Mouse (Mus musculus): ENCODE results near the gene Snf8. TPM values are rescaled to one million over a fixed set of nuclear protein-coding genes. Genes with fewer than 3 reads are reported as not detected.

Gene Snf8
- total and polyA plus RNA-seq, 2 experiments from 2014 or later, result 23.2 to 114 TPM

DNA sequence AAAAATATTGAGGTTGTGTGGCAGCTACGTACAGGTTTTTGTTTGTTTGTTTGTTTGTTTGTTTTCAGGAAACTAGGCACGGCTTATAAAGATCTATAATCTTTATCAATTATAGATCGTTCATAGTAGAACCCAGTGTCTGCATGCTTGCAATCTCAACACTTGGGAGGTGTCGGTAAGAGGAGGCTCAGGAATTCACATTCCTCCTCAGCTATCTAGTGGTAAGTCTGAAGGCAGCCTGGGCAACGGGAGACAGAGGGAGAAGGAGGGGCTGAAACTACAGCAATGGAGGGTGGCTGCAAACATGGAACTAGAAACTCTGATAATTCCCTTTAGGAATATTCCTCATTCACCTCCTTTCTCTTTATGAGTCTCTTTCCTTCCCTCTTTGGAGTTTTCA is 19.3 kb upstream of the Snf8 start:
- Histone ChIP-seq H3K4me2 (ENCODE audit: low read depth, low read length, poor library complexity, severe bottlenecking) (no peak overlapping the region), H3K27me3 (ENCODE audit: insufficient read depth, low read length) (no peaks in the 10 kb centered on the region; the same call in 1 of the 2 replicates), H3K4me3 (ENCODE audit: low read depth, low read length) (no peak overlapping the region), H3K27ac (ENCODE audit: low read depth, low read length) (no peak overlapping the region), H3K9ac (replicated peaks; ENCODE audit: low read length, poor library complexity, severe bottlenecking) (no peak overlapping the region), H3K9me3 (ENCODE audit: low read length) (no peaks in the 10 kb centered on the region), H3K4me1 (ENCODE audit: insufficient read depth, low read length) (no peaks in the 10 kb centered on the region), H3K36me3 (ENCODE audit: insufficient read depth, low read length) (no peaks in the 10 kb centered on the region)
- no peak for TF ChIP-seq CTCF (IDR thresholded peaks at IDR 0.05)
- no peak for DNase-seq (ENCODE audit: low spot score)
- WGBS, result 55% methylated on average over 5 of the region's 5 CpGs
- no peak for ATAC-seq (ENCODE audit: low FRiP score)

DNA sequence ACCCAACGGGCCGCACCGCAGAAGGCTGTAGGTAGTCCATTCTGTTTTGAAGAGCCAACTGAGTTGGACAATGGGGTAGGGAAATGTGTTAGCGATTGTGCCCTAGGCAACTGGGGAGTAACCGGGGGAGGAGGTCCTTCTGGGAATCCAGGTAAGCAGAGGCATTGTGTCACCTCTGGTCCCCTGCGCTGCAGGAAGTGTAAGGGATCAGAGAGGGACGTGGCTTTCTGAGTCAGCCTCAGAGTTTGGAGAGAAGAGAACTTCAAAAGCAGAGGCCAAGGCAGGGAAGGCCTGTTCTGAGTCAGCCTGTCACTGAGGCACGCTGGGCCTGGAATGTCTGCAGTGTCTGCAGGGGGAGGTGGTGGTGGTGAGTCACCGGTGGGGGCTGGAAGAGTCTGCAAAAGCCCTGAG is 16.7 kb upstream of the Snf8 start:
- ATAC-seq (ENCODE audit: low FRiP score) (no peak), DNase-seq (ENCODE audit: low spot score) (no peak)
- no peaks in the 10 kb centered on the region for H3K36me3 ChIP-seq (ENCODE audit: insufficient read depth, low read length)
- WGBS, result 18% methylated on average over 9 of the region's 9 CpGs
- no peak overlapping the region for H3K27ac ChIP-seq (ENCODE audit: low read depth, low read length)
- no peaks in the 10 kb centered on the region for H3K4me1 ChIP-seq (ENCODE audit: insufficient read depth, low read length)
- H3K27me3 ChIP-seq (ENCODE audit: insufficient read depth, low read length), result no peaks in the 10 kb centered on the region
- H3K4me3 ChIP-seq (ENCODE audit: low read depth, low read length), result no peak overlapping the region
- H3K4me2 ChIP-seq (ENCODE audit: low read depth, low read length, poor library complexity, severe bottlenecking), result no peak overlapping the region
- H3K9me3 ChIP-seq (ENCODE audit: low read length), result no peaks in the 10 kb centered on the region
- H3K9ac ChIP-seq (replicated peaks; ENCODE audit: low read length, poor library complexity, severe bottlenecking), result no peak overlapping the region
- no peak for TF ChIP-seq CTCF (IDR thresholded peaks at IDR 0.05)

DNA sequence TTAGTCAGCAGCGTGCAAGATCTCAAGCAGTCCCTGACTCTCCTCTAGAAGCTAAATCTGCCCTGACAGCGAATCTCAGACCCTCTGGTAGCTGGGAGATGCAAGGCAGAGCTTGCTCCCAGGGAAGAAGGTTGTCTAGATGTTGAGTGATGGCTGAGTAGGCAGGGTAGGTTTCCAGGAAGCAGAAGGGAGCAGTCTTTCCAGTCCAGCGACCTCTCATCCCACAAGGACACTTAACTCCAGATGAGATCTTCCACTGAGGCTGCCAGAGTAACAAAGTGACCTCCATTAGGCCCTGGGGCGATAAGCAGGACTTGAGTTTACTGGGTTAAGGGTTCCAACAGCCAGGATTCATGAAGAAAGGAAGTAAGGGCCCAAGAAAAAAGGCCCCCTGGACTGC is 14.1 kb upstream of the Snf8 start:
- no peak for TF ChIP-seq CTCF (IDR thresholded peaks at IDR 0.05)
- DNase-seq (ENCODE audit: low spot score) (no peak), ATAC-seq (ENCODE audit: low FRiP score) (no peak)
- Histone ChIP-seq H3K4me2 (ENCODE audit: low read depth, low read length, poor library complexity, severe bottlenecking) (no peak overlapping the region), H3K27ac (ENCODE audit: low read depth, low read length) (no peak overlapping the region), H3K27me3 (ENCODE audit: insufficient read depth, low read length) (no peaks in the 10 kb centered on the region), H3K9ac (replicated peaks; ENCODE audit: low read length, poor library complexity, severe bottlenecking) (no peak overlapping the region), H3K9me3 (ENCODE audit: low read length) (no peaks in the 10 kb centered on the region), H3K4me3 (ENCODE audit: low read depth, low read length) (no peak overlapping the region), H3K4me1 (ENCODE audit: insufficient read depth, low read length) (no peaks in the 10 kb centered on the region), H3K36me3 (ENCODE audit: insufficient read depth, low read length) (no peaks in the 10 kb centered on the region)
- 72% methylated on average over 4 of the region's 4 CpGs for WGBS

DNA sequence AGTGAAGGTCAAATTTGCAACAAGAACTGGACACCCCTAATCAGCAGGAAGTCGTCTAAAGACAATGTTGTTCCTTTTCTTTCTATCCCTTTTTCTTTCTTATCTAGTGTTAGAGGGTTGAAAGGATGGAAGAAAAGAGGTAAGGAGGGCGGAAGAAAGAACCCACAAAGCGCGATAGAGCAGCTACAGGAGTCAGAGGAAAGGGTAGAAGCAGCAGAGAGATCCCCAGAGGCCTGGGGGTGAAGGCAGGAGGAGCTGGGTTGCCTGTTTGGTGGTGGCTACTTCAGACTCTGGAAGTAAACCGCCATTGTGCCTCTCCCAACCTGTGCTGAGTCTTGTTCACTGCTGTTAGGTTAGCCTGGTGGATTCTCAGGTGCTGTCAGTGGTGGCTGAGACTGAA is 6.6 kb upstream of the Snf8 start:
- no peak overlapping the region for H3K27ac ChIP-seq (ENCODE audit: low read depth, low read length)
- H3K4me1 ChIP-seq (ENCODE audit: insufficient read depth, low read length), result no peaks in the 10 kb centered on the region
- 60% methylated on average over 5 of the region's 5 CpGs for WGBS
- H3K4me3 ChIP-seq (ENCODE audit: low read depth, low read length), result no peak overlapping the region
- TF ChIP-seq CTCF (IDR thresholded peaks at IDR 0.05), result no peak
- DNase-seq (ENCODE audit: low spot score), result no peak
- H3K27me3 ChIP-seq (ENCODE audit: insufficient read depth, low read length), result peaks cover 7% of the 10 kb centered on the region; the same call in 1 of the 2 replicates
- no peaks in the 10 kb centered on the region for H3K36me3 ChIP-seq (ENCODE audit: insufficient read depth, low read length)
- no peak for ATAC-seq (ENCODE audit: low FRiP score)
- H3K4me2 ChIP-seq (ENCODE audit: low read depth, low read length, poor library complexity, severe bottlenecking), result no peak overlapping the region
- H3K9ac ChIP-seq (replicated peaks; ENCODE audit: low read length, poor library complexity, severe bottlenecking), result no peak overlapping the region
- H3K9me3 ChIP-seq (ENCODE audit: low read length), result no peaks in the 10 kb centered on the region

DNA sequence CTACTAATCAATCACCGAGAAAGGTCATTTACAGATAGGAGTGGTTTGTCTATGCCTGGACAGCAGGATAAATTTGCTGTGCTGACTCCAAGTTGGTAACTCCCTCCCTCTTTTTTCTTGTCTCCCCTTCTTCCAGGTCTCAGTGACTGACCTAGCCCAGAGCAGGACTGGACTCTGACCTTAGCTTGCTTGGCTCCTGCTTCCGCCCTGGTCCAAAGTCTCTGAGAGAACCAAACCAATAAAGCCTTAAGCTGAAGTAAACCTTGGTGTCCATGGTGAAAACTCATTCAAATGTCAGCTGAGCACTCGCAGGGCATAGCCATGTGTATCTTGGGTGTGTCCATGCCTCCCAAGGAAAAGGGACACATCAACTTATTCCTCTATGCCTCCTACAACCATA is 4.1 kb upstream of the Snf8 start:
- DNase-seq (ENCODE audit: low spot score), result no peak
- Histone ChIP-seq H3K4me1 (ENCODE audit: insufficient read depth, low read length) (no peaks in the 10 kb centered on the region), H3K4me2 (ENCODE audit: low read depth, low read length, poor library complexity, severe bottlenecking) (no peak overlapping the region), H3K36me3 (ENCODE audit: insufficient read depth, low read length) (no peaks in the 10 kb centered on the region), H3K4me3 (ENCODE audit: low read depth, low read length) (no peak overlapping the region), H3K27me3 (ENCODE audit: insufficient read depth, low read length) (peaks cover 7% of the 10 kb centered on the region; the same call in 1 of the 2 replicates), H3K9me3 (ENCODE audit: low read length) (no peaks in the 10 kb centered on the region), H3K9ac (replicated peaks; ENCODE audit: low read length, poor library complexity, severe bottlenecking) (no peak overlapping the region), H3K27ac (ENCODE audit: low read depth, low read length) (no peak overlapping the region)
- ATAC-seq (ENCODE audit: low FRiP score), result no peak
- TF ChIP-seq CTCF (IDR thresholded peaks at IDR 0.05), result no peak
- WGBS, result 93% methylated on average over 3 of the region's 3 CpGs

DNA sequence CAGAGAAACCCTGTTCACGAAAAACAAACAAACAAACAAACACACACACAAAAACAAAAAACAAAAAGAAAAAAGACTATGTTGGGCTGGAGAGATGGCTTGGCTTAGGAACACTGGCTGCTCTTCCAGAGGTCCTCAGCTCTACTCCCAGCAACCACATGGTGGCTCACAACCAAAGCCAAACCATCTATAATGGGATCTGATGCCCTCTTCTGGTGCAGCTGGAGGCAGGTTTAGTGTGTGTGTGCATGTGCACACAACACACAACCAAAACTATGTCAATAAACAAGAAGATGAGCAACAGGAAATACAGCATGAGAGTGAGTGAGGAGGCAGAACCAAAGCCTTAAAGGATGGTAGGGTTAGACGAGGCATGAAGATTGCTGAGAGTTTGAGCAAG is 3.0 kb upstream of the Snf8 start:
- H3K27me3 ChIP-seq (ENCODE audit: insufficient read depth, low read length), result peaks cover 7% of the 10 kb centered on the region; the same call in 1 of the 2 replicates
- peak; percentile 50 for TF ChIP-seq CTCF (IDR thresholded peaks at IDR 0.05)
- no peaks in the 10 kb centered on the region for H3K4me1 ChIP-seq (ENCODE audit: insufficient read depth, low read length)
- H3K9me3 ChIP-seq (ENCODE audit: low read length), result no peaks in the 10 kb centered on the region
- H3K27ac ChIP-seq (ENCODE audit: low read depth, low read length), result no peak overlapping the region
- H3K4me2 ChIP-seq (ENCODE audit: low read depth, low read length, poor library complexity, severe bottlenecking), result no peak overlapping the region
- H3K4me3 ChIP-seq (ENCODE audit: low read depth, low read length), result no peak overlapping the region
- WGBS, result 84% methylated on average over 2 of the region's 2 CpGs
- H3K9ac ChIP-seq (replicated peaks; ENCODE audit: low read length, poor library complexity, severe bottlenecking), result no peak overlapping the region
- H3K36me3 ChIP-seq (ENCODE audit: insufficient read depth, low read length), result no peaks in the 10 kb centered on the region
- ATAC-seq (ENCODE audit: low FRiP score) (no peak), DNase-seq (ENCODE audit: low spot score) (no peak)
